Mouse (Mus musculus) thymus, postnatal 0 days (tissue): ENCODE measurements around the gene Dner. TPM values are rescaled to one million over a fixed set of nuclear protein-coding genes. Genes with fewer than 3 reads are reported as not detected.

Experiments used
- DNase-seq: peaks from one replicate; pipeline ENCODE4 v3.0.0-alpha.2; 2015; ENCODE audit warnings: low spot score
- polyA plus RNA-seq: library from polyadenylated mRNA; unstranded; fragments of >200 nt; fragmentation: Nextera tagmentation; extraction: Ambion mirVana; gene quantifications from 2 replicates; pipeline ENCODE4 v1.2.1, GENCODE M21; 2015

Gene Dner
- polyA plus RNA-seq, 1 experiment from 2014 or later: 0.16 TPM

DNA sequence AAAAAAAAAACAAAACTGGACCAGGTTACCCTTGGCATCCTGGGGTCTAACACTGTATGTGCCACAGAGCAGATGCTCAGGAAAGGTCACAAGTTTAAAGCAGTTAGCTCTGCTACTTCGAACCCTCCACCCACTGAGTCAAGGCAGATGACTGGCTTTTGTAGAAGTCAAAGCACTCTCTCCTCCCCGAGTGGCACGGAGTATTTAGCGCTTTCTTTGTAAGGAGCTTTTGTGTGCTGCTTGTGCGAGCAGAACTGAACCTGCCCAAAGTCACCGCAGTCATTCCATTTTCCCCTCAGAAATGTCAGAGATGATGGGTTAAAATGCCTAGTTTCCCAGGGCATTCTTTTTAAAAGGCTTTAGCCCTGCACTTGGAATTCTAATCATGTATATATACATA, 59.1 kb downstream of the Dner start:
- DNase-seq: no peak

DNA sequence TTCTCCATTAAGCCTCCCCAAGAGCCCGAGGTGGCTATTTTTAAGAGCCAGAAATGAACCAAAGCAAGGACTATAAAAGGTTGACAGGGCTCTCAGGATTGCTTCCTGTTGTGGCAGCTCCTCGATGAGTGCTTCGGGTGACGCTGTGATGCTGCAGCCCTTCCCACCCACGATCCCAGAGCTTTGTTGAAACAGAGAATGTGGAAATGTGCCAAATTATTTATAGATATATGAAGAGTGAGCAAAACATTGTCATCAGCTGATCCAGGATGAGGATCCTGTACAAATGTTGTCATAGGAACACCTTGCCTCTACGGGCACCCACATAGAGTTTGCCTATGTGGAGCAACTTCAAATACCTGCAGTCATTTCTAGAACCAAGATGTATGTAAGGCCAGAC, 67.8 kb downstream of the Dner start:
- DNase-seq: no peak

DNA sequence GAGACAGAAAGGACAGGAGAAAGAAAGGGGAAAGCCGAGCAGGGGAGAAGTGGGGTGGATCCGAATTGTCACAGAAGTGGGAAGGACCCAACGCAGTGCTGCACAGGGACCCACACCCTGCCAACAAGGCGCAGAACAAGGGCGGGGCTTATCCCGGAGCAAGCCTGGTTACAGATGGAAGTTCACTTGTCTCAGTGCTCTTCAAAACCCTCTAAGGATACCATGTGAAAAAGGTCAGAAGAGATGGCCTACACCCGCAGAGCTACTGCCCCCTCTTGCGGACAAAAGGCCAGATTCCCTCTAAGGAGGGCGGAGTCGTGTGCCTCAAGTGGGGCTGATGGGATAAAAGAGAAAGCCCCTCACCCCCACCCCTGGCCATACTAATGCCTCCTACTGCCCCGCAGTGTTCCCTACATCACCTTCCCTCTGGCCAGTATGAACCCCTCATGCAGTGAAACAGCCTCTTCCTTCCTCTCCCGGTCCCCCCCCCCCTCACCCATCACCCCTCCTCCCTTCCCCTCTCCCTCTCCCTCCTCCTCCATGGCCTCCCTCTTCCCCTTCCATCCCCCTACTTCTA, 73.0 kb downstream of the Dner start:
- no peak for DNase-seq

DNA sequence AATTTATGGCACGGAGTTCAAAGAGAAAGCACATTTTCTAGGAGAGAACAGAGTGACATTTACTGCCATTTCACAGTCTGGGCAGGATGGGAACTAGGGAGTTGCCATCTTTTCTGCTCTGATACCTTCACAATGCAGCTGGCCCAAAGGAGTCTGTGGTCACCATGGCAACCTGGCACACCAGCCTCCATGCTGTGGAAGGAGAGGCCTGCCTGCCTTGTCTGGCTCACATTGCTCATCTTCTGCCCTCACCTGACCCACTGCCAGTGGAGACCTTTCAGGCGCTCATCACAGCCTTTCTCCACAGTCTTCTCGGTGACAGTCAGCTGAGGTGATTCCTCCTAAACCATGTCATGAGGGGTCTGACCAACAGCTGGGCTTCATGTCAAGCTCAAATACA, 74.7 kb downstream of the Dner start:
- DNase-seq: no peak

DNA sequence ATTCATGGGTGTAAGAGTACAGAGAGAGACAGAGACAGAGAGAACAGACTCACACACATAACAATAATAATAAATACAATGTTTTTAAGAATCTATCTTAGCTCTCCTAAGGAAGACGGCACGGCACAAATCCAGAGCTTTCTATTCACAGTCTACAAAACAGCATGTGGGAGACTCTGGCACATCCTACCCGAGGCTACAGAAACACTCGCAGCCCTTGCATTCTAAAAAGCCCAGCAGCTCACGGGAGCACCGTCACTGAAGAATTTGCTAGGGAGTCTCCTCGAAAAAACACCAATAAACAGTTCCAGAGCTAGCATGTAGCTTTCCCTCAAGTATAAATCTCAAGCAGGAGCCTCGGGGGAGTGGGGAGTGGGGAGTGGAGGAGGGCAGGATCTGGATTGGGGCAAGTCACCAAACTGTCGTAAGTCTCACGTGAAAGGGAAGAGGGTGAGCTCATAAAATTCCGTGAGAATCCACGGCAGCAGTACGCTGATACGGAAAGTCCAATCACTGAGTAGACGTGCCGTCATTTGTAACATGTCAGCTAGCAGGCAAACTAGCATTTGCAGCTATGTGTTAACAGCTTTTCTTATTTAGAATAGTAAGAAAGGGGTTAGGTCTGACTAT, 76.8 kb downstream of the Dner start:
- no peak for DNase-seq

DNA sequence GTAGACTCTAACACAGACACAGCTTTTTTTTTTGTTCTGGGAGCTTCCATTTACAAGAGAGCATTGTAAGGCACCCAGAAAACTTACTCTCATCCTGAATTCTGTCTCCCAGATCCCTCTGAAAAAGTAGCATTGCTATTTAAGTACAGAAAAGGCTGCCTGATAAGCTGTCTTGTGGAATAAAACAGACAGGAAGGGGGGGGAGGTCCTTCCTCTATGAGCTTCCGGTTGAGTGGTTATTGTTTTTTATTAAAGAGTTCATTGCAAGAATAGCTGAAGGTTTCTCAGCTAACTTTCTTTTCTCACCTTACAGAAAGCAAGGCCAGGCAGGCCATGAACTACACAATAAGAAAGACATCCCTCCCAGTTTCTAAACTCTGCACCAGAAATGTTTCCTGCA, 77.9 kb downstream of the Dner start:
- DNase-seq: no peak

DNA sequence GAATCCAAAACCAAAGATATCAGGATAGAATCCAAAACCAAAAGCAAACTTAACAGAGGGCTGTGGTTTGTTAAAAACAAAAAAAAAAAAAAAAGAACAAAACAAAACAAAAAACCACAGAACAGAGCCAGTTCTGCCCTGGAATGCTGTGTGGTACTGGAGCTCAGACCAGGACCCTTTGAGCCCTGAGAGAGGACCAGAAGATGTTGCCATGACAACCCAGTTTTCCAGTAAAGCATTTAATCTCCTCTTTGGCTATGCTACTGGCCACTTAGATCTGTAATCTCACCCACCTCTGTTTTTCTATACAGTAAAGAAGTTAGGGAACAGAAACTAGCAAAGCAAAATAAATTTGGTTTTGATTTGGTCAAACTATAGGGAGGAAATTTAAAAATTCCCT, 79.9 kb downstream of the Dner start:
- DNase-seq: no peak

DNA sequence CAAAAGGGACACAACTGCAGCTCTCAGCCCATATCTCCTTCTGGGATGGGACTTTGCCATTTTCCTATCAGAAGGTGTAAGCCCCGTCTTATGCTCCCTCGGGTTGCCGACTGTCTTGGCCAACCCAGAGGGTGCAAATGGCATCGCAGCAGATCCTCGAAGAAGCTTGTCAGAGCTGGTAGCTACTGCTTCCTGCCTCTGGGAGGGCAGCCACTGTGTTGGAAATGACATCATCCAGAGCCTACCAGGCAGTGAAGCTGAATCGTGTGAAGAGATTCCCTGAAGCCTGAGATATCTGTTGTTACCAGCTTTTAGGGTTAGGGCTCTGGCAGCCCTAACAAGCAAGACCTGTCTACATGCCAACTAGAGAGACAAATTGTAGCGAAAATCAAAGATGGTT, 81.4 kb downstream of the Dner start:
- no peak for DNase-seq

DNA sequence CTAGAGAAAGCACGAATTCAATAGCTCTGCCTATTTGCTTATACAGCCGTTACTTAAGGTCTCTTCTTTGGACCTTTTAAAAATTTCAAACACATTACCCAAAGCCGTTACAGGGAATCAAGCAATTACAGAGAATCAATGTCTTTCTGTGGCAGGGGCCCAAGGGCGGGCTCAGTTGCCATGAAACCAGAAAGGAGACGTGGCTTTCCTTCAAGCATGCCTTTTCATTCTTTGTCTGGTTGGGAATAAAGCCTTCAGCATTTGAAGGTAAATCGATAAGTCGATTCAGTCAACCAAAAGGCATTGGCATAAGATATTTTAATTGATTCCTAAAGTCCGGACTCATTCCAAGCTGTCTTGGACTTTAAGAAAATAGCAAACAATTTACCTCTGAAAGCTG, 82.9 kb downstream of the Dner start:
- no peak for DNase-seq

DNA sequence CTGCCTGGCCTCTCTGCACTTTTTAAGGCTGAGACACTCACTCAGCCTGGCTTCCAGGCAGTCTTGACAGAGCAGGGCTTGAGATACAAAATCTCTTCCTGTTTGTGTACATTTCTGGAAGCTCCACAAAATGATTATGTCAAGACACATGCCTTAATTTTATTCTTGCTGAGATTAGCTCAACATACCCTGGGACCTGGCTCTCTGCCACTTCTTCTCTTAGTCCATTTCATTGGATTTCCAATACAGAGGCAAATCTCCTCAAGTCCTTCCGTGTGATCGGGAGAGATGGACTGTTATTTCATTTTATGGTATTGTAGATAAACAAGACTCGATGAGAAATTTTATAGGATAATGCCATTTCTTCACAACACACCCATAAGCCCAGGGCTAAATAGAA, 84.7 kb downstream of the Dner start:
- no peak for DNase-seq

DNA sequence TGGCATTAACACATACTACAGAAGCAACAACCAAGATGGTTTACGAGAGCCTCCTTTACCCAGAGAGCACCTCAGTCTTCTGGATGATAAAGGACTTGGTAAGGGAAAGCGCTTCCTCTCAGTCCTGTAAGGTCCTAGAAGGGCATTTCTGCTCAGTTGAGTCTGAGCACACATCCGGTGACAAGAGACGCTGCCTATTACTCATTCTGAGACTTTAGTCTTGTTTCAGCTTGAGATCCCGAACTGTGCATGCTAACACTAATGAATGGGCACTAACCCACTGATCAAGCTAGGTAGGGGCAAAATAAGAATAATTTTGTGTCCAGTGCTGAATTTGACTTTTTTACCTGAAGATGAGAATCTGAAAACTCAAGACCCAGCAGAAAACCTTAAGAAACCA, 97.0 kb downstream of the Dner start:
- DNase-seq: no peak

DNA sequence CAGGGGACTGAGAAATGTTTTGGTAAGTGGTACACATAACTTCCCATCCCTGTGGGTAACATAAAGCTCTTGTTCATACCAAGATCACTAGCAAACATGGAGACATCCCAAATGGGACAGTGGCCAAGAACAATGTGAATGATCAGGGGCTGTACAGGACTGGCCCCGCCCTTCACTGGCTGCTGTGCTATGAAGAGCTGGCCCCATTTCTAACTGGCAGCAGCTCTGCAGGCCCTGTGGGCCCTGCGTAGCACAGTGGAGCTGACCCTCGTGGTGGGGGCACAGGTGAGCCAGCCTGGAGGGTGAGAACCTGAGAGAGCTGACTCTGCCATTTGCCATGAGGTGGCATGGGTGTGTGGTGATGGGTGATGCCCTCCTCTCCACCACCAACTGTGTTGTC, 100.0 kb downstream of the Dner start:
- DNase-seq: no peak

DNA sequence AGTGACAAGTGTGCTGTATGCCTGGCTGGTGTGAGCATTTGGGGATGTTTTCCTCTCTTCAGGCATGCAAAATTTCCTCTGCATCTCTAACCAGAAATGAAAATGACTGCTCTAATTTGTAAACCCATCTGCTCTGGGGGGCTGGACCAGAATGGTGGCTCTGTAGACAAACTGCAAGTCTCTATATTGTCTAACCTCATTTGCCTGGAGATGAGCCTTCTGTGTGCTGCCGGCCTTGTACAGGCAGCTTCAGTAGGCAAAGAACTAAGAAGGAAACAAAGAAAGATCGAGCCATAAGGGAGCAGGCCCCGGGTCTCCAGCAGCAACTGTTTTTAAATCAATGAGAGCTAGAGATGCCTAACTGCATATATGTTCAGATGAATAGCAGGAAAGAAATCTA, 103.6 kb downstream of the Dner start:
- DNase-seq: no peak

DNA sequence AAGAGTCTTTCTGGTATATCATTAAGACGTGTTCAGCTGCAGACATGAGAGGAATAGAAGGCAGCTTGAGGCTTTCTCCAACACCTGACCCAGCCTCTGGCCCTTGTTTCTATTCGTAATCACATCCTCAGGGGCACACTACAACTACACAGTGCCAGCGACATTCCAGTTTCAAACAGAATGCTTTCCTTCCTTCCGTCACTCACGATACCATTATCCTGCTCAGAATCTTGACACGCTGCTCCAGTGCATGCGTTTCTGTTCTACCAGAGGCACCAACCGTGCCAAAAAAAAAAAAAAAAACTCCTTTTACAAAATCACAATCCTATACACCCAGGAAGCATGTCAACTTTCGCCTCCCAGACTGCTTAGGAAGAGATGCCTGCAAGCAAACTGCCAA, 105.5 kb downstream of the Dner start:
- no peak for DNase-seq

DNA sequence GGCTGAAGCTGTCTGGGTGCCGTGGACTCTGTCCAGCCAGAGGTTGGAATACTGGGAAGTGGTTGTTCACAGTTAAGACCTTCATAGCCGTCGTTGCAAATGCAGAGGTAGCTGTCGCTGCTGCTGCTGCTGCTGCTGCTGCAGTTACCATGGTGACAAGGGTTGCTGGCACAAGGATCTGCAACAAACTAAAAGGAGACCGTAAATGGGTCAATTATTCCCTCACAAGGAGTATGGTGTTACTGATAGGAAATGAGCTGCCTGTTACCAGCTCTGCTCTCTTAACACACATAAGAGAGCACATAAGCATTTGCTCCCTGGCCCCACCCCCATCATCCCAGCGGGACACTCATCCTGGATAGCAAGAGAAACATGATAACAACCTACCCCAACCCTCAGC, 110.6 kb downstream of the Dner start:
- no peak for DNase-seq

DNA sequence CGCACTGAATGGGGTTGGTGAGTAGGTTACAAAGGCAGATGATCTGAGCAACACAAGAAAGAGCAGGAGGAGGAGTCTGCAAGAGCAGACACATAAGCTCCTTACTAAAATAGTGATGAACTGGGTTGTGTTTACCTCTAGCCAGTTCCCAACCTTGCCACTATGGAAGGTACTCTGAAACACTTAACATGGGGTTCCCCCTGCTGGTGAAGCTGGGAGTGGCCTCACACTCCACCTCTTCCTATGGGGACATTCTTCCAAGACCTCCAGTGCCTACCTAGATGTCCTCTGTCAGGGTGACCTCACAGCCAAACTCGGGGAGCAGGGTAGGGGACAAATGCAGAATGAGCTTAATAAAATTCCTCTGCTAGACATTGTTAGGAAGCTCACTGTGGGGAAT, 114.2 kb downstream of the Dner start:
- DNase-seq: no peak

DNA sequence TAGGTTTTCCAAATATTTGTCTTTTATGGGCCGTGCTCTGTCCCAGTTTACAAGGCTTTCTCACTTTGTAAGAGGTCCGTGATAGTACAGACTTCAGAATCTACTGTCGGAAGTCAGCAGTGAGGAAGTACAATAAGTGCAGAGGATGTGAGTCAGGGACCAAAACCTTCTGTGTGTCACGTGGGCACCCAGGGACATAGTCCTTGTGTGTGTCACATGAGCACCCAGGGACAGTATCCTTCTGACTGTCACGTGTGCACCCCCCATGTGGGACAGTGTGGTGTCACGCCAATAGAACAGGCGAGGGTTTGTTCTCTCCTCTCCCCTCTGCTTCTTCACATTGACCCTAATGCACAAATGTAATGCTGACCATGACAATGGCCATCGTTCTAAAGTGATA, 134.2 kb downstream of the Dner start:
- no peak for DNase-seq

DNA sequence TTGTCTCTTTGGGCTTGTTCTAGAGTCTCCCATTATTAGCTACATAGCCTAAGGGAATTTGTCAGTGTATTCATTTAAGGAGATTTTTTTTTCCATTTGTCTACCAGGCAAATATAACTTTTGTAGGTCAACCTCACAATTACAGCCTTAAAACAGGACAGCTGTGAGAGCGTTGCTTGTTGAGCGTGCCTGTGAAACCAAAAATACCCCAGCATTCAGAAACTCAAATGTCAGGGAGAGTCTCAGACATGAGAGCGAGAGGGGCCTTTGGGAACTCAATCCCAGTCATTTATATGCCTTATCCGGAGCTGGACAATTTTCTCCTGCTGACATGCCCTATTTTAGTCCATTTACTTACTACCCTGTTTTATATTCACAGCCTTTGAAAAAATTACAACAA, 134.6 kb downstream of the Dner start:
- DNase-seq: no peak

DNA sequence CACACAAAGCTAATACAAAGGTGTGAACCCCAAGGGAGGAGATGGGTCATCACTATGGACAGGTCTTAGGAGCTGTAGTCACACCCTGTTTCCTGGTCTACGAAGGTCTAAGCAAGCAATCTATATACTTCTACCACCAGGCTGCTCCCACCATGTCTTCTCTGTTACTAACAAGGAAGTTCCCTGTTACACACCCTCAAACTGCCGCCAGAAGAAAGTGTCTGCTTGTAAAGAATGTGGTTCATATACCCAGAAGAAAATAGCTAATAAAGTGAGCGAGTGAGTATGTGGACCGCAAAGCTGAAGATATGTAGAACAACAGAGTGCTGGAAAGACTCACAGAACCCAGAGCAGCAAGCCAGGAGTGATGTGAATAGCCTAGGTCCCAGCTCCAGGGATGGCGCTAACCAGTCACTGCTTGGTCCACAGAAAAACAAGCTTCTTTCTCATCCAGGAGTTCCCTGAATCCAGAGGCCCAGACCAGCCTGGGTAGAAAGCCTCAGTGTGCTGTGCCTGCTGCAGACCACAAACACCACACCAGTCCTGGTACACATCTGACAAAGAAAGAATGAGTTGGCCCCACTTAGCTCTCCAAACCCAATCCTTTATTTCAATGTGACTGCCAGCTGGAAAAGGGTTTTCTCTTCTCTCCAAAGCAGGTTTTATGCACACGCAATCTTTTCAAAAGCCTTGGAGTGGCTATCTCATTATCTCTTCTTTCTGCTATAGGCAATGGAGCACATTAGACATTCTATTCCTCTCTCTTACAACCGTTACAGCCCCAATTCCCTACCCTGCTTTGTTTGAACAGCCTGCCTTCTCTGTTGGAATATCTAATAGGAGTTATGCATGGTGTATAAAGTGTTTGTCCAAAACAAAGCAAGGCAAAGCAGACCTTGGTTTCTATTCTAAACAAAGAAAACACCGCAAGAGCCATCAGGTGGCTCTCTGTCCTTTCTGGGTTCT, 139.2 kb downstream of the Dner start:
- DNase-seq: no peak

DNA sequence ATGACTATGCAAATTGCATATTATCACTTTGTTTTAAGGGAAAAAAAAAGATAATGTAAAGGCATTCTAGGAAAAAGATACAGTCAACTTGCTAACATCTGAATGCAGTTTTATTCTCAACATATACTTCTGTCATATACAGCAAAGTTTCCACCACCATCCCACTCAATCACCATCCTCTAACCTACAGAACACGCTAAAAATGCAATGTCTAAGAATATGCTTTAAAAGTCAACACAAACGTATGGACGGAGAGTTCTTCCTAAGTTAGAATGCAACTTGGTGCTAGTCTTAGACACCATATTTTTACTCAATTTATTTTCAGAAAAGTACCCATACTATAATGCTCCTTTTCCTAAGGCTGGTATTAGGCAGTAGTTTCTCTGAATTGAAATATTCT, 144.0 kb downstream of the Dner start:
- no peak for DNase-seq

DNA sequence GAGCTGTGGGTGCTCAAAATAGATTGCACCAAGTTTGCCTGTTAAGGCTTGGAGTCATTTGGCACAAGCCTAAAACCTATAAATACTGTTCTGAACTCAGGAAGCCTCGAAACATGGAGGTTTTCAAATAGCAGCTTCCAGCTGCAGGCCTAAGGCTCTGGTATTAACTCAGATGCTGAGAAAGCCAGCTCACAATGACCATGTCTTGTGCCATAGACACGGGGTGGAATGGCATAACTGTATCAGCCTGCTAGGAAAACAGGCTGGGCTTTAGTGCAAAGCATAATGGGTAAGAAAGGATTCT, 146.0 kb downstream of the Dner start:
- DNase-seq: no peak

DNA sequence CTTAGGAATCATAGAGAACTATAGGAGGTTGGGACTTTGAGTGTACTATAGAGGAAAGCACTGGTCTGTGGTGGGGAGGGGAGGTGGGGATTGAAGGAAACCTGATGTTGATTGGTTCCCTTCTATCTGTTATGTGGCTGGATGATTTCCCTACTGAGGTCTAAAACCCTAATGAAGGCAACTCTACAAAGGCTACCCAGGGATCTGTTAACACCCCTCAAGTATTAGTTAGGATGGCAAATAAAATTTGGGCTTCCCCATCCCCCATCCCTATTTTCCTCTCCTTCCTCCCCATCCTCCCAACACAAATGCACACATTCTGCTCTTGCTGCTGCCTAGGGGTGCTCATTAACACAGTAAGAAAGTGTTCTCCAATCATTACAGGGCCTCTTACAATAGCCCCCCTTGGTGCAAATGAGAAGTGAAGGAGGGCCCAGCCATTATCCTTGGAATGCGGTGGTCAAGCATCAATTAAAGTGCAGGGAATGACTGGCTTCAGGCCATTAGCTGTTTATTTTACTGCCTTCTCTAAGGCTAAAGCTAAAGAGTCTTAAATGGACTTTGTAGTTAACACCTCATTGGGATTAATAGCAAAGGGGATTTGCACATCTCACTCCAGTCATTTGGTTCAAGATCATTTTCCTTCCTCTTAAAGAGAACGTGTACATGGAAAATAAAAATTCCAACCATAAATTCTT, 146.5 kb downstream of the Dner start:
- no peak for DNase-seq
